Mouse (Mus musculus): ENCODE results near the gene Got2. TPM values are rescaled to one million over a fixed set of nuclear protein-coding genes. Genes with fewer than 3 reads are reported as not detected.
A peak's percentile ranks its signal among the peaks of the same experiment; 100 is the strongest.
"Not testable (repeated sequence)": the region's sequence is repeated elsewhere in the genome, so short reads cannot be mapped to it uniquely, and the experiment has no call there.

The Got2 gene
- total RNA-seq, 2 experiments from 2014 or later: 335 to 396 TPM

- intact Hi-C loops (cut with DNase I; ENCODE audit: low total_unique reads): loop anchor here (5.0 kb wide), 1 partner anchor 56 kb away; no protein-coding TSS in a partner anchor
- DNase-seq: peak; percentile 73
These were observed 55.5 kb downstream of the Got2 start for GRCm38 (mm10) chr8:95832603-95833434.

GRCm38 (mm10) chr8:95830144-95830543 is 58.2 kb downstream of the Got2 start:
- DNase-seq: no peak
- intact Hi-C loops (cut with DNase I; ENCODE audit: low total_unique reads): loop anchor here (5.0 kb wide), 1 partner anchor 53 kb away; no protein-coding TSS in a partner anchor

GRCm38 (mm10) chr8:95825162-95825561 is 63.2 kb downstream of the Got2 start, which contains the start of gene Sap18b:
Gene Sap18b (plus strand): TSS chr8:95825346.
- intact Hi-C loops (cut with DNase I; ENCODE audit: low total_unique reads); DNase-seq: not testable (repeated sequence)

- intact Hi-C loops (cut with DNase I; ENCODE audit: low total_unique reads): no loop called here
- DNase-seq: no peak
These were observed 65.6 kb downstream of the Got2 start for GRCm38 (mm10) chr8:95822699-95823098.

GRCm38 (mm10) chr8:95822096-95822495 is 66.3 kb downstream of the Got2 start:
- DNase-seq: no peak
- intact Hi-C loops (cut with DNase I; ENCODE audit: low total_unique reads): no loop called here

GRCm38 (mm10) chr8:95821266-95821665 is 67.1 kb downstream of the Got2 start:
- intact Hi-C loops (cut with DNase I; ENCODE audit: low total_unique reads): no loop called here

GRCm38 (mm10) chr8:95818211-95818610 is 70.1 kb downstream of the Got2 start:
- intact Hi-C loops (cut with DNase I; ENCODE audit: low total_unique reads): no loop called here
- DNase-seq: no peak

More at GRCm38 (mm10) chr8:95821266-95821665, 67.1 kb downstream of the Got2 start:
- DNase-seq: no peak

GRCm38 (mm10) chr8:95817597-95817996 is 70.8 kb downstream of the Got2 start:
- no peak for DNase-seq

GRCm38 (mm10) chr8:95816044-95816708 is 72.2 kb downstream of the Got2 start:
- DNase-seq: no peak
- intact Hi-C loops (cut with DNase I; ENCODE audit: low total_unique reads): no loop called here

More at GRCm38 (mm10) chr8:95817597-95817996, 70.8 kb downstream of the Got2 start:
- intact Hi-C loops (cut with DNase I; ENCODE audit: low total_unique reads): no loop called here

Other genes with a start within 250 kb of the Got2 start
- gene Ndrg4, start 211.6 kb downstream of the Got2 start, total RNA-seq (2021): 1 to 10 TPM; 6.5 to 8.8 TPM
- gene Setd6, start 172.7 kb downstream of the Got2 start, total RNA-seq (2021): 10 to 100 TPM in 1 of 2 experiments, 1 to 10 TPM in 1; 9.4 to 10.4 TPM
- 10 to 100 TPM; 59.6 to 62.9 TPM for gene Cnot1, start 81.1 kb downstream of the Got2 start, total RNA-seq (2021)
- gene Sap18b, start 63.2 kb downstream of the Got2 start, total RNA-seq (2021): 10 to 100 TPM; 78.3 to 88.9 TPM
- 1 to 10 TPM; 5.6 to 5.8 TPM for gene Slc38a7, start 35.0 kb downstream of the Got2 start, total RNA-seq (2021)